ENCODE assay signal across 11 mouse cellular contexts in the genomic region with DNA sequence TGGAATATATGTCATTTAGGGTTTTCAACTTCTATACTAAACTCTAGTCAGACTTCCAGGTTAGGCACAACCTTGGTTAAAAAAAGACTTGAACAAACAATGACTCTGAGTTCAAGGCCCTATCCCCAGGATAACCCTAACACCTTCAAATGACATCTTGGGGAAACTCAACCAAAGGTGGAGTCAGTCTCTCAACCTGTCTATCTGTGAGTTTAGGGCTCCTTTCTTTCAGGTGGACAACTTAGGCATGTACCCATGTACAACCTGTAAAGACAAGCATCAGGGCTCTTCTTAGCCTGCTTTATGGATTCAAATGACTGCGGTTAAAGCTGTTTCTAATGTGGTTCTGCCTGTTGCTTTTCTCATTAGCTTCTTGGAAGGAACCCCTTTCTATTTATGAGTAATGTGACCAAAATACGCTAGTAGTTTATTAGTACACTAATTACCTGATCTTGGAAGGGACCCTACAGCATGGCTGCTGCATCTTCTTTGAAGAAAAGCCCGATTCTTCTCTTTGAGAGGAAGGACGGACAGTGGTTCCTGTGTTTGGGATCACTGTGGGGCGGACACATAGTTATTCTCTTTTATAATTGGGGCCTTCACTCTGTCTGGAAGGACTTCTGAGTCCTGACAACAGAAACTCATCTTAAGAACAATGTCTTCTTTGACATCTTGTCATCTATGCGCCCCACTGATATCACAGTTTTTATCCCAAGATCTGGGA. TPM values are rescaled to one million over a fixed set of nuclear protein-coding genes. Genes with fewer than 3 reads are reported as not detected.
DNase-seq lines count a peak whose midpoint lies in the region; ATAC-seq and TF ChIP-seq lines count a peak whose summit lies in the region.
"Had no signal": no experiment of that assay in that cellular context is flagged by ENCODE, and none has a peak within 500 bp of the region (broad histone marks: within the 10 kb centered on the region; RNA-seq: fewer than 3 reads in every experiment).

No protein-coding gene starts in this region.

- peak overlapping the region; percentile 60 for H3K4me2 ChIP-seq in lung, embryonic 14.5 days
- no peak overlapping the region for H3K4me2 ChIP-seq in forebrain, embryonic 15.5 days (replicated peaks)
- peak overlapping the region; percentile 67; the same call in 1 of the 2 replicates for H3K4me2 ChIP-seq in midbrain, embryonic 13.5 days (replicated peaks)

- H3K9me3 ChIP-seq in heart, embryonic 10.5 days, result no peaks in the 10 kb centered on the region
- H3K9me3 ChIP-seq in lung, embryonic 14.5 days (ENCODE audit: low read depth, low read length), result no peaks in the 10 kb centered on the region
- no peaks in the 10 kb centered on the region for H3K9me3 ChIP-seq in forebrain, embryonic 15.5 days
- no peaks in the 10 kb centered on the region for H3K9me3 ChIP-seq in midbrain, embryonic 13.5 days

- peaks cover 6% of the 10 kb centered on the region; the same call in 1 of the 2 replicates for H3K4me1 ChIP-seq in heart, embryonic 10.5 days
- peaks cover 7% of the 10 kb centered on the region for H3K4me1 ChIP-seq in lung, embryonic 14.5 days (ENCODE audit: insufficient read depth)
- H3K4me1 ChIP-seq in lung, adult 2 months (ENCODE audit: control insufficient read depth, insufficient read depth, low read length), result peaks cover 7% of the 10 kb centered on the region; the same call in 1 of the 2 replicates
- peaks cover 34% of the 10 kb centered on the region for H3K4me1 ChIP-seq in forebrain, embryonic 15.5 days
- peaks cover 27% of the 10 kb centered on the region for H3K4me1 ChIP-seq in midbrain, embryonic 13.5 days (replicated peaks)

- no peak for TF ChIP-seq CTCF in lung, embryonic 14.5 days (IDR thresholded peaks at IDR 0.05; ENCODE audit: low read depth)
- TF ChIP-seq CTCF in lung, adult 2 months (IDR thresholded peaks at IDR 0.05; ENCODE audit: insufficient read depth, low read length), result no peak
- TF ChIP-seq CTCF in layer of hippocampus, adult 2 months (conservative IDR thresholded peaks at IDR 0.05), result no peak; the same call in 1 of the 2 replicates

- DNase-seq in heart, embryonic 10.5 days (ENCODE audit: low spot score), result peak; percentile 61
- DNase-seq in heart, postnatal 4 days, result no peak
- DNase-seq in lung, embryonic 14.5 days, result no peak
- DNase-seq in lung, adult 2 months, result no peak
- no peak for DNase-seq in adipocyte (ENCODE audit: low spot score)
- DNase-seq in layer of hippocampus, adult 2 months (ENCODE audit: low spot score in 2 of 2), result no peak
- DNase-seq: adrenal gland, postnatal 14 days; cerebellum, adult 18-20 months; thymus, adult 2 months had no signal

- 90% methylated on average over 6 of the region's 6 CpGs for WGBS in heart, embryonic 10.5 days
- 88% methylated on average over 6 of the region's 6 CpGs for WGBS in lung, embryonic 14.5 days
- WGBS in lung, adult 2 months, result 88% methylated on average over 6 of the region's 6 CpGs
- WGBS in forebrain, embryonic 15.5 days, result 79% methylated on average over 6 of the region's 6 CpGs
- 88% methylated on average over 6 of the region's 6 CpGs for WGBS in midbrain, embryonic 13.5 days

- H3K4me3 ChIP-seq in heart, embryonic 10.5 days, result 0 out of 2 replicates have a peak overlapping the region, but pooled peaks have one; percentile 53
- H3K4me3 ChIP-seq in lung, embryonic 14.5 days (ENCODE audit: low read depth, low read length), result 0 out of 2 replicates have a peak overlapping the region, but pooled peaks have one; percentile 40
- no peak overlapping the region for H3K4me3 ChIP-seq in lung, adult 2 months (replicated peaks; ENCODE audit: extremely low read depth, low read depth, low read length)
- peak overlapping the region; percentile 46; the same call in 1 of the 2 replicates for H3K4me3 ChIP-seq in forebrain, embryonic 15.5 days
- no peak overlapping the region for H3K4me3 ChIP-seq in midbrain, embryonic 13.5 days (replicated peaks)
- no peak overlapping the region for H3K4me3 ChIP-seq in layer of hippocampus, adult 2 months

- H3K27ac ChIP-seq in heart, embryonic 10.5 days, result no peak overlapping the region
- H3K27ac ChIP-seq in lung, embryonic 14.5 days (ENCODE audit: low read depth), result 0 out of 2 replicates have a peak overlapping the region, but pooled peaks have one; percentile 22
- H3K27ac ChIP-seq in forebrain, embryonic 15.5 days (replicated peaks), result peak overlapping the region; percentile 89; the same call in 1 of the 2 replicates
- no peak overlapping the region for H3K27ac ChIP-seq in midbrain, embryonic 13.5 days
- no peak overlapping the region for H3K27ac ChIP-seq in layer of hippocampus, adult 2 months

- no peaks in the 10 kb centered on the region for H3K27me3 ChIP-seq in heart, embryonic 10.5 days (ENCODE audit: insufficient read depth, poor library complexity, severe bottlenecking)
- no peaks in the 10 kb centered on the region for H3K27me3 ChIP-seq in lung, embryonic 14.5 days (ENCODE audit: insufficient read depth, low read length)
- no peaks in the 10 kb centered on the region for H3K27me3 ChIP-seq in forebrain, embryonic 15.5 days
- no peaks in the 10 kb centered on the region for H3K27me3 ChIP-seq in midbrain, embryonic 13.5 days

- ATAC-seq in lung, embryonic 14.5 days (ENCODE audit: insufficient read depth), result no peak
- no peak for ATAC-seq in forebrain, embryonic 15.5 days (replicated peaks)
- ATAC-seq in midbrain, embryonic 13.5 days, result no peak

- no peak for TF ChIP-seq POLR2A in lung, adult 2 months (IDR thresholded peaks at IDR 0.05; ENCODE audit: borderline replicate concordance, extremely low read depth, low read depth, low read length)

- no peaks in the 10 kb centered on the region for H3K36me3 ChIP-seq in heart, embryonic 10.5 days
- no peaks in the 10 kb centered on the region for H3K36me3 ChIP-seq in lung, embryonic 14.5 days (ENCODE audit: insufficient read depth)
- no peaks in the 10 kb centered on the region for H3K36me3 ChIP-seq in forebrain, embryonic 15.5 days
- H3K36me3 ChIP-seq in midbrain, embryonic 13.5 days, result no peaks in the 10 kb centered on the region

- H3K9ac ChIP-seq in lung, embryonic 14.5 days, result no peak overlapping the region
- no peak overlapping the region for H3K9ac ChIP-seq in forebrain, embryonic 15.5 days (replicated peaks)
- no peak overlapping the region for H3K9ac ChIP-seq in midbrain, embryonic 13.5 days (replicated peaks)

RNA-seq across cellular contexts. Expression of a gene that starts 1.6 kb away (rescaled TPM):
- 8.3 and 12.9 TPM in 2 replicates for polyA plus RNA-seq in heart, embryonic 10.5 days (2016; fragmentation: Nextera tagmentation; extraction: Ambion mirVana)
- total RNA-seq in heart, postnatal 4 days (2021), result 100 to 1,000 TPM; 284 to 295 TPM
- polyA plus RNA-seq in lung, embryonic 14.5 days (2014; fragmentation: Nextera tagmentation; extraction: Ambion mirVana), result 15.8 and 16.9 TPM in 2 replicates
- 1.8 and 3.5 TPM in 2 replicates for polyA plus RNA-seq in lung, adult 2 months (2012; rRNA removed)
- polyA plus RNA-seq in forebrain, embryonic 15.5 days (2015; fragmentation: Nextera tagmentation; extraction: Ambion mirVana), result 6.8 and 7.3 TPM in 2 replicates
- 7.6 and 8.3 TPM in 2 replicates for polyA plus RNA-seq in midbrain, embryonic 13.5 days (2015; fragmentation: Nextera tagmentation; extraction: Ambion mirVana)
- total RNA-seq in layer of hippocampus, adult 2 months (2021), result 10 to 100 TPM; 12.9 to 15.9 TPM

RNA-seq across cellular contexts. Expression of a gene that starts 1.9 kb away (rescaled TPM):
- 18.7 and 42.5 TPM in 2 replicates for polyA plus RNA-seq in heart, embryonic 10.5 days (2016; fragmentation: Nextera tagmentation; extraction: Ambion mirVana)
- total RNA-seq in heart, postnatal 4 days (2021), result 100 to 1,000 TPM; 359 to 370 TPM
- 71.0 and 82.2 TPM in 2 replicates for polyA plus RNA-seq in lung, embryonic 14.5 days (2014; fragmentation: Nextera tagmentation; extraction: Ambion mirVana)
- 0.54 and 1.1 TPM in 2 replicates for polyA plus RNA-seq in lung, adult 2 months (2012; rRNA removed)
- 19.7 and 27.8 TPM in 2 replicates for polyA plus RNA-seq in forebrain, embryonic 15.5 days (2015; fragmentation: Nextera tagmentation; extraction: Ambion mirVana)
- 17.7 and 21.2 TPM in 2 replicates for polyA plus RNA-seq in midbrain, embryonic 13.5 days (2015; fragmentation: Nextera tagmentation; extraction: Ambion mirVana)
- 10 to 100 TPM; 16.5 to 20.6 TPM for total RNA-seq in layer of hippocampus, adult 2 months (2021)

RNA-seq across cellular contexts. Expression of a gene that starts 3.4 kb away (rescaled TPM):
- polyA plus RNA-seq in heart, embryonic 10.5 days (2016; fragmentation: Nextera tagmentation; extraction: Ambion mirVana), result 10.6 and 21.8 TPM in 2 replicates
- total RNA-seq in heart, postnatal 4 days (2021), result 100 to 1,000 TPM; 139 to 147 TPM
- 26.4 and 26.7 TPM in 2 replicates for polyA plus RNA-seq in lung, embryonic 14.5 days (2014; fragmentation: Nextera tagmentation; extraction: Ambion mirVana)
- 5.1 and 5.2 TPM in 2 replicates for polyA plus RNA-seq in lung, adult 2 months (2012; rRNA removed)
- 16.9 and 19.2 TPM in 2 replicates for polyA plus RNA-seq in forebrain, embryonic 15.5 days (2015; fragmentation: Nextera tagmentation; extraction: Ambion mirVana)
- polyA plus RNA-seq in midbrain, embryonic 13.5 days (2015; fragmentation: Nextera tagmentation; extraction: Ambion mirVana), result 18.1 and 20.1 TPM in 2 replicates
- total RNA-seq in layer of hippocampus, adult 2 months (2021), result 10 to 100 TPM; 64.2 to 71.7 TPM

RNA-seq across cellular contexts. Expression of a gene that starts 8.9 kb away (rescaled TPM):
- polyA plus RNA-seq in heart, embryonic 10.5 days (2016; fragmentation: Nextera tagmentation; extraction: Ambion mirVana), result 3.1 and 6.4 TPM in 2 replicates
- total RNA-seq in heart, postnatal 4 days (2021), result 100 to 1,000 TPM; 416 to 424 TPM
- 8.6 and 11.7 TPM in 2 replicates for polyA plus RNA-seq in lung, embryonic 14.5 days (2014; fragmentation: Nextera tagmentation; extraction: Ambion mirVana)
- 0.74 and 3.1 TPM in 2 replicates for polyA plus RNA-seq in lung, adult 2 months (2012; rRNA removed)
- polyA plus RNA-seq in forebrain, embryonic 15.5 days (2015; fragmentation: Nextera tagmentation; extraction: Ambion mirVana), result 4.5 and 4.6 TPM in 2 replicates
- polyA plus RNA-seq in midbrain, embryonic 13.5 days (2015; fragmentation: Nextera tagmentation; extraction: Ambion mirVana), result 4.0 and 5.5 TPM in 2 replicates
- total RNA-seq in layer of hippocampus, adult 2 months (2021), result 10 to 100 TPM; 23.5 to 24.4 TPM

RNA-seq across cellular contexts. Expression of a gene that starts 9.2 kb away (rescaled TPM):
- 3.5 and 4.5 TPM in 2 replicates for polyA plus RNA-seq in heart, embryonic 10.5 days (2016; fragmentation: Nextera tagmentation; extraction: Ambion mirVana)
- 100 to 1,000 TPM; 504 to 579 TPM for total RNA-seq in heart, postnatal 4 days (2021)
- 21.2 and 21.6 TPM in 2 replicates for polyA plus RNA-seq in lung, embryonic 14.5 days (2014; fragmentation: Nextera tagmentation; extraction: Ambion mirVana)
- polyA plus RNA-seq in lung, adult 2 months (2012; rRNA removed), result 0.87 and 1.8 TPM in 2 replicates
- polyA plus RNA-seq in forebrain, embryonic 15.5 days (2015; fragmentation: Nextera tagmentation; extraction: Ambion mirVana), result 2.5 and 9.8 TPM in 2 replicates
- polyA plus RNA-seq in midbrain, embryonic 13.5 days (2015; fragmentation: Nextera tagmentation; extraction: Ambion mirVana), result 6.2 TPM in 1 of 2 replicates, not detected in the other
- total RNA-seq in layer of hippocampus, adult 2 months (2021), result 10 to 100 TPM; 12.5 to 17.0 TPM

Comparison
In these comparisons a context has a peak if more than half of its experiments do, and no peak if none do; other contexts are left out.
1. H3K4me3 ChIP-seq: peak in heart, embryonic 10.5 days (single experiment), lung, embryonic 14.5 days (single experiment) and forebrain, embryonic 15.5 days (single experiment); none in lung, adult 2 months (single experiment), midbrain, embryonic 13.5 days (single experiment) and layer of hippocampus, adult 2 months (single experiment).
2. H3K27ac ChIP-seq: peak in lung, embryonic 14.5 days (single experiment) and forebrain, embryonic 15.5 days (single experiment); none in heart, embryonic 10.5 days (single experiment), midbrain, embryonic 13.5 days (single experiment) and layer of hippocampus, adult 2 months (single experiment).